In the genomic region with DNA sequence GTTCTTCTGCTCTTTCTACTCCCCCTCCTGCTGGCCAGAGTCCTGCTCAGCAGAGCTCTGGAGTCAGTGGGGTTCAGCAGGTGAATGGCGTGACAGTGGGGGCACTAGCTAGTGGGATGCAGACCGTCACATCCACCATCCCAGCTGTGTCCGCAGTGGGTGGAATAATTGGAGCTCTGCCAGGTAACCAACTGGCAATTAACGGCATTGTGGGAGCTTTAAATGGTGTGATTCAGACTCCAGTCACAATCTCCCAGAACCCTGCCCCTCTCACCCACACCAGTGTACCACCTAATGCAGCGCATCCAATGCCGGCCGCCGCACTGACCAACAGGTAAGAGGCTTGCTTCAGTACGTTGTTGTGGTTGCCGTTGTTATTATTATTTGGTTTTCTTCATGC, we compare ENCODE assay signal across 13 mouse cellular contexts.
A peak's percentile ranks its signal among the peaks of the same experiment; 100 is the strongest.
DNase-seq lines count a peak whose midpoint lies in the region; ATAC-seq lines count a peak whose summit lies in the region.
"Had no signal": no experiment of that assay in that cellular context is flagged by ENCODE, and none has a peak within 500 bp of the region (broad histone marks: within the 10 kb centered on the region; RNA-seq: fewer than 3 reads in every experiment).

No protein-coding gene starts in this region.

- H3K27ac ChIP-seq in neural tube, embryonic 12.5 days, result no peak overlapping the region
- H3K27ac ChIP-seq in neural tube, embryonic 15.5 days (replicated peaks), result no peak overlapping the region
- H3K27ac ChIP-seq: limb, embryonic 15.5 days; midbrain, embryonic 12.5 days had no signal

- WGBS in neural tube, embryonic 12.5 days, result 72% methylated on average over 10 of the region's 10 CpGs
- 51% methylated on average over 10 of the region's 10 CpGs for WGBS in neural tube, embryonic 15.5 days

- H3K4me1 ChIP-seq in neural tube, embryonic 12.5 days, result no peaks in the 10 kb centered on the region
- H3K4me1 ChIP-seq in neural tube, embryonic 15.5 days, result peaks cover 4% of the 10 kb centered on the region; the same call in 1 of the 2 replicates
- H3K4me1 ChIP-seq: heart, embryonic 12.5 days; limb, embryonic 15.5 days had no signal

- H3K27me3 ChIP-seq in neural tube, embryonic 12.5 days (replicated peaks), result no peaks in the 10 kb centered on the region
- H3K27me3 ChIP-seq in neural tube, embryonic 15.5 days (replicated peaks), result no peaks in the 10 kb centered on the region
- H3K27me3 ChIP-seq: heart, embryonic 12.5 days; limb, embryonic 15.5 days; midbrain, embryonic 12.5 days had no signal

- peaks cover 55% of the 10 kb centered on the region for H3K36me3 ChIP-seq in neural tube, embryonic 12.5 days
- H3K36me3 ChIP-seq in neural tube, embryonic 15.5 days, result peaks cover 52% of the 10 kb centered on the region

- H3K4me2 ChIP-seq in neural tube, embryonic 12.5 days (replicated peaks), result no peak overlapping the region
- H3K4me2 ChIP-seq in neural tube, embryonic 15.5 days, result no peak overlapping the region
- H3K4me2 ChIP-seq: heart, embryonic 12.5 days; limb, embryonic 15.5 days; midbrain, embryonic 12.5 days had no signal

- H3K4me3 ChIP-seq in neural tube, embryonic 12.5 days, result no peak overlapping the region
- H3K4me3 ChIP-seq in neural tube, embryonic 15.5 days (replicated peaks), result no peak overlapping the region
- H3K4me3 ChIP-seq: heart, embryonic 12.5 days; limb, embryonic 15.5 days; midbrain, embryonic 12.5 days had no signal

- H3K9me3 ChIP-seq in neural tube, embryonic 12.5 days, result no peaks in the 10 kb centered on the region
- no peaks in the 10 kb centered on the region for H3K9me3 ChIP-seq in neural tube, embryonic 15.5 days (replicated peaks)
- H3K9me3 ChIP-seq: heart, embryonic 12.5 days; limb, embryonic 15.5 days had no signal

- H3K9ac ChIP-seq in neural tube, embryonic 12.5 days, result no peak overlapping the region
- H3K9ac ChIP-seq in neural tube, embryonic 15.5 days (replicated peaks), result no peak overlapping the region
- H3K9ac ChIP-seq: heart, embryonic 12.5 days; limb, embryonic 15.5 days; midbrain, embryonic 12.5 days had no signal

- peak; percentile 49; the same call in 1 of the 2 replicates for ATAC-seq in neural tube, embryonic 12.5 days (ENCODE audit: low FRiP score, low read depth)
- ATAC-seq in neural tube, embryonic 15.5 days (ENCODE audit: low FRiP score), result peak; percentile 16; the same call in 1 of the 2 replicates
- ATAC-seq: activated CD4-positive, CD25-positive, alpha-beta regulatory T cell, adult 4 months had no signal

- peak; percentile 33 to 34 for DNase-seq in cerebellum, postnatal 10 days
- DNase-seq in cerebellum, adult 18-20 months, result no peak
- no peak for DNase-seq in neural tube, embryonic 10.5 days (ENCODE audit: extremely low spot score, low spot score)
- DNase-seq in layer of hippocampus, adult 18-20 months (ENCODE audit: low spot score in 2 of 2), result peak; percentile 37 to 64
- DNase-seq in adrenal gland, adult 18-20 months (ENCODE audit: low spot score in 2 of 2), result no peak
- DNase-seq in gastrocnemius, postnatal 10 days, result no peak
- DNase-seq: kidney, postnatal 36 days had no signal

Comparison
In these comparisons a context has a peak if more than half of its experiments do, and no peak if none do; other contexts are left out.
1. DNase-seq: peak in cerebellum, postnatal 10 days (2 of 2) and layer of hippocampus, adult 18-20 months (2 of 2); none in cerebellum, adult 18-20 months (0 of 2), neural tube, embryonic 10.5 days (single experiment), adrenal gland, adult 18-20 months (0 of 2) and gastrocnemius, postnatal 10 days (single experiment).